In genomic region chr11:78358330-78359007, GRCm38 (mm10) we compare ENCODE assay signal across 9 mouse cellular contexts. TPM values are rescaled to one million over a fixed set of nuclear protein-coding genes. Genes with fewer than 3 reads are reported as not detected.
A peak's percentile ranks its signal among the peaks of the same experiment; 100 is the strongest.
DNase-seq lines count a peak whose midpoint lies in the region; ATAC-seq lines count a peak whose summit lies in the region.
"Had no signal": no experiment of that assay in that cellular context is flagged by ENCODE, and none has a peak within 500 bp of the region (broad histone marks: within the 10 kb centered on the region; RNA-seq: fewer than 3 reads in every experiment).

No protein-coding gene starts in this region.

- no peak overlapping the region for H3K4me3 ChIP-seq in neural tube, embryonic 15.5 days (replicated peaks)
- H3K4me3 ChIP-seq in forebrain, embryonic 15.5 days = no peak overlapping the region
- H3K4me3 ChIP-seq: hindbrain, embryonic 15.5 days had no signal

- no peak overlapping the region for H3K9ac ChIP-seq in neural tube, embryonic 15.5 days (replicated peaks)
- H3K9ac ChIP-seq in forebrain, embryonic 15.5 days (replicated peaks) = no peak overlapping the region
- H3K9ac ChIP-seq: hindbrain, embryonic 15.5 days had no signal

- H3K27ac ChIP-seq in neural tube, embryonic 15.5 days (replicated peaks) = no peak overlapping the region
- H3K27ac ChIP-seq in forebrain, embryonic 15.5 days (replicated peaks) = no peak overlapping the region
- H3K27ac ChIP-seq: hindbrain, embryonic 15.5 days had no signal

- H3K9me3 ChIP-seq in neural tube, embryonic 15.5 days (replicated peaks) = no peaks in the 10 kb centered on the region
- no peaks in the 10 kb centered on the region for H3K9me3 ChIP-seq in forebrain, embryonic 15.5 days
- H3K9me3 ChIP-seq: hindbrain, embryonic 15.5 days had no signal

- peaks cover 2% of the 10 kb centered on the region; the same call in 1 of the 2 replicates for H3K4me1 ChIP-seq in neural tube, embryonic 15.5 days
- no peaks in the 10 kb centered on the region; the same call in 1 of the 2 replicates for H3K4me1 ChIP-seq in forebrain, embryonic 15.5 days
- H3K4me1 ChIP-seq: hindbrain, embryonic 15.5 days had no signal

- H3K36me3 ChIP-seq in neural tube, embryonic 15.5 days = no peaks in the 10 kb centered on the region
- no peaks in the 10 kb centered on the region for H3K36me3 ChIP-seq in forebrain, embryonic 15.5 days
- H3K36me3 ChIP-seq: hindbrain, embryonic 15.5 days had no signal

- ATAC-seq in neural tube, embryonic 15.5 days (ENCODE audit: low FRiP score) = no peak
- no peak for ATAC-seq in forebrain, embryonic 15.5 days (replicated peaks)

- H3K27me3 ChIP-seq in neural tube, embryonic 15.5 days (replicated peaks) = no peaks in the 10 kb centered on the region; the same call in 1 of the 2 replicates
- no peaks in the 10 kb centered on the region for H3K27me3 ChIP-seq in forebrain, embryonic 15.5 days
- H3K27me3 ChIP-seq: hindbrain, embryonic 15.5 days had no signal

- peak; percentile 34 to 35 for DNase-seq in cerebellum, postnatal 36 days
- no peak for DNase-seq in cerebellum, adult 18-20 months
- DNase-seq in neural tube, embryonic 10.5 days (ENCODE audit: extremely low spot score, low spot score) = peak; percentile 50
- peak; percentile 28 for DNase-seq in embryo, embryonic 9.5 days (ENCODE audit: extremely low spot score)
- peak; percentile 44 to 54 for DNase-seq in lung, postnatal 4 days
- no peak for DNase-seq in urinary bladder, adult 18-20 months (ENCODE audit: low spot score in 2 of 2)

- H3K4me2 ChIP-seq in neural tube, embryonic 15.5 days = no peak overlapping the region
- no peak overlapping the region for H3K4me2 ChIP-seq in forebrain, embryonic 15.5 days (replicated peaks)
- H3K4me2 ChIP-seq: hindbrain, embryonic 15.5 days had no signal

- 17% methylated on average over 22 of the region's 22 CpGs for WGBS in neural tube, embryonic 15.5 days
- WGBS in forebrain, embryonic 15.5 days = 18% methylated on average over 22 of the region's 22 CpGs

RNA-seq across cellular contexts. Expression of gene Unc119, which starts 15.2 kb away (rescaled TPM):
- 84.3 and 88.3 TPM in 2 replicates for polyA plus RNA-seq in neural tube, embryonic 15.5 days (2015; fragmentation: Nextera tagmentation; extraction: Ambion mirVana)
- polyA plus RNA-seq in forebrain, embryonic 15.5 days (2015; fragmentation: Nextera tagmentation; extraction: Ambion mirVana) = 78.9 and 82.4 TPM in 2 replicates

RNA-seq across cellular contexts. Expression of gene Foxn1, which starts 27.9 kb away (rescaled TPM):
- polyA plus RNA-seq in neural tube, embryonic 15.5 days (2015; fragmentation: Nextera tagmentation; extraction: Ambion mirVana) = 11.8 TPM in 1 of 2 replicates, not detected in the other
- not detected in 2 replicates for polyA plus RNA-seq in forebrain, embryonic 15.5 days (2015; fragmentation: Nextera tagmentation; extraction: Ambion mirVana)
- polyA plus RNA-seq: hindbrain, embryonic 15.5 days had no signal

RNA-seq across cellular contexts. Expression of gene Pigs, which starts 30.3 kb away (rescaled TPM):
- polyA plus RNA-seq in neural tube, embryonic 15.5 days (2015; fragmentation: Nextera tagmentation; extraction: Ambion mirVana) = 83.2 and 86.4 TPM in 2 replicates
- polyA plus RNA-seq in forebrain, embryonic 15.5 days (2015; fragmentation: Nextera tagmentation; extraction: Ambion mirVana) = 56.7 and 59.8 TPM in 2 replicates

RNA-seq across cellular contexts. Expression of gene Aldoc, which starts 35.7 kb away (rescaled TPM):
- polyA plus RNA-seq in neural tube, embryonic 15.5 days (2015; fragmentation: Nextera tagmentation; extraction: Ambion mirVana) = 328 and 382 TPM in 2 replicates
- 167 and 176 TPM in 2 replicates for polyA plus RNA-seq in forebrain, embryonic 15.5 days (2015; fragmentation: Nextera tagmentation; extraction: Ambion mirVana)

RNA-seq across cellular contexts. Expression of gene Spag5, which starts 57.1 kb away (rescaled TPM):
- 6.5 and 13.1 TPM in 2 replicates for polyA plus RNA-seq in neural tube, embryonic 15.5 days (2015; fragmentation: Nextera tagmentation; extraction: Ambion mirVana)
- 23.2 and 26.1 TPM in 2 replicates for polyA plus RNA-seq in forebrain, embryonic 15.5 days (2015; fragmentation: Nextera tagmentation; extraction: Ambion mirVana)

Comparison
In these comparisons a context has a peak if more than half of its experiments do, and no peak if none do; other contexts are left out.
1. DNase-seq: peak in cerebellum, postnatal 36 days (2 of 2), neural tube, embryonic 10.5 days (single experiment), embryo, embryonic 9.5 days (single experiment) and lung, postnatal 4 days (2 of 2); none in cerebellum, adult 18-20 months (0 of 2) and urinary bladder, adult 18-20 months (0 of 2).